Mouse (Mus musculus) right cerebral cortex, postnatal 10 days (tissue): ENCODE results near the gene Apobec4.

Source experiments
- DNase-seq, 2 experiments: peaks; one replicate each; pipeline ENCODE4 v3.0.0; 2021; ENCODE audit warnings: low spot score in 2 of 2

Apobec4 gene

DNA sequence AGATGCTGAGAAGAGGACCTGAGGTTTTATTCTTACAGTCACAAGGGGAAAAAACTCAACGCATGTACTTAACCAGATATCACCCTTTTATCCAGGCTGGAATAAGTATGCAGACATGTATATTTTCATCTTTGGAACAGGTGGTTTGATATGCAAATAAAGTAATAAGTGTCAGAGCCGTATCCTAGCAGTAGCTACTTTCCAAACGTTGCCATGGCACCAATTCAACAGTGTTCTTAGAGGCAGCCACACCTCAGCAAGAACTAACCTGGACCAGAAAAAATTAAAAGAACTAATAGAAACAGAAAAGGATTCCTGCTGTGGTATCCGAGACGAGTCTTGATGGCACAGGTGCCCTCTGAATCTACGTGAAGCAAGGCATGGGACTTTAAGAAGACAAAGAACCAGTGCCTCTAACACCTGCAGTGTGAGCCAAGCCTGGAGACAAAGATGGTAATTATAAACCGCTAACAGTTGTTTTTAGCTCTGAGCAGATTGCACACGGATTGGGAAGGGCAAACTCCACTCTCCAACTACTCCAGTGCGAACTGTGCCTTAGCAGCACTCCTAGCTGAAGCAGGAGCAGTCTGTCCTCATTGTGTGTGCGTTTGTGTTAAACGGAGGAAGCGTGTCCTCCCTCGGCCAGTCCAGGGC is at the start of gene Apobec4:
Gene Apobec4, plus strand, starts transcription at position 240 of the 654 bp plus-strand sequence.
- DNase-seq = peak; percentile 64 to 80

GRCm38 (mm10) chr1:152701066-152701465 is 49.3 kb upstream of the Apobec4 start:
- no peak for DNase-seq

DNA sequence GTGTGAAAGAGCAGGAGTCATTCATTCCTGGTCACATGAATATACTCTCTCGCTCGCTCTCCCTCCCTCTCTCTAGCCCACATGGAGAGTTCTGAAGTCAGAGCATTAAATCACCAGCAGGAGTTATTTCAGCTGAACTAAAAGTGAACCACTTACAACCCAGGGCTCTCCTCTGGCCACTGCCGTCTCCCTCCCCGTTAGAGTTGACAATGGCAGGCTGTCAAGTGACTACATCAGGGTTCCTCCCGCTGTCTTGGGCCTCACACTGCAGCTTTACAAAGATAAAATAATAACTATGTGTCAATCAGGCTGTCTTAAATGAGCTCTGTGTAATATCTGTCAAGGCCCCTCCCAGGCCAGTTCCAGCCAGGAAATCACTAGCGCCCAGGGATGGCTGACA is 47.4 kb upstream of the Apobec4 start:
- no peak for DNase-seq

DNA sequence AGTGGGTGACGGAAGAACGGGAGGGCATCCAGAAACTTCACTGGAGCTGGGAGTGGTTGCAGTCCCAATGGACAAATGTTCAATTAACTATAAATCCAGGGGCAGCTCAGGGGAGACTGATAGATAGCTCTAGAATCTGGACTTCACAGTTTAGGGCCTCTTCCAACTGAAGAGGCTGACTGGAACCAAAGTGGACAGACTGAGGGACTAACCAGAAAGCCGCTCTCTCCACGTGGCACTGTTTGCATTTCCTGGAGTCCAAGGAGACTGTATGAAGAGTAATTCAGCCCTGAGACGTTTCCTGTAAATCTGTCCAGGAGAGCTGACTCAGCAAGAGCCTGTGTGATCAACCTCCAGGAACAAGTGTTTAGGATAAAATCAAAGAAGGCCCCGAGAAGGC is 46.4 kb upstream of the Apobec4 start:
- no peak for DNase-seq

DNA sequence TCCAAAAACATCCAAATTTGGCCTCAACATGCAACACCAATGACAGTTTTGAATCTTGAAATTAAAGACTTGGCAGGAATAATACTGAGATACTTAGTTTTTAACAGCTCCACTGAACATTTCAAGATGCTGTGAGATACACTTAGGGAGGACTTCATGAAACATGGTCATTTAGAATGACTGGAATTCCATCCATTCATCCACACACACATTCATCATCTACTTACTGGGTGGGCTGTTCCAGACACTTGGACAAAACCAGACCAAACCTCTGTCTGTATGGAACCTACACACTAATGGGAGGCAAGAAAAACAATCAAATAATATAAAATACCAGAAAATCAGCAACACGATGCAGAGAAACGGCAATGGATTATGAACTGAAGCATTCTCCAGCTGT is 42.8 kb upstream of the Apobec4 start:
- DNase-seq = no peak

- DNase-seq = no peak
These were observed 39.3 kb upstream of the Apobec4 start for GRCm38 (mm10) chr1:152711037-152711436.

DNA sequence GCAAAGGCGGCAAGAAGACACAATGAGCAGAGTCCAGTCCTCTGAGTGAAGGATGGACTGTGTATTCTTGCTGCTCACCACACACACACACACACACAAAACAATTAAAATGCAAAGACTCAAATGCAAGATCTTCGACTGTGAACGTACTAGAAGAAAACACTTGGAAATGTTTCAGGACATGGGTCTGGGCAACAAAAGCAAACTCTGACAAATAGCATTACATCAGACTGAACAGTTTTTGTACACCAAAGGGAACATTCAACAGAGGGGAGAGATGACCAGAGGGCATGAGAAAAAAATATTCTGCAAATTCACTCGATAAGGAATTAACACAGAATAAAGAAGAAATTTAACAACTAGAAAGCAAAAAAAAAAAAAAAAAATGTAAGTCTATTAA is 36.4 kb upstream of the Apobec4 start:
- no peak for DNase-seq

- DNase-seq = no peak
These were observed 35.9 kb upstream of the Apobec4 start for GRCm38 (mm10) chr1:152714405-152714804.

- DNase-seq = no peak
These were observed 33.0 kb upstream of the Apobec4 start for GRCm38 (mm10) chr1:152717329-152717728.

DNA sequence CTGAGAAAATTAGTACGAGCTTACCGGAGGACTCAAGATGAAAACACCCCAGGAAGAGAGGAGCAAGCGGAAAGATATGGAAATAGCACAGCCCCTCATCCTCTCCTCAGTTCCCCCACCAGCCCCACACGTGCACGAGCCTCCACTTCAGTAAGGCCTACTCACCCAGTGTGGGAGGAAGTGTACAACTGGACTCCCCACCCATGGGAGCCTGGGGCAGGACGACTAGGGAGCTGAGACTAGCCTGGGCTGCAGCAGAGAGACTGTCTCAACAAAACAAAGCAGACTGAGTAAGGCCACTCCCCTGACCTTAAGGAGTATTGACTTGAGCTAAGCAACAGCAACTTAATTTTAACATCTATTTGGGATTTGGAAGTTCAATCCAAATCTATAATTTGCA is 32.2 kb upstream of the Apobec4 start:
- DNase-seq = no peak

- no peak for DNase-seq
These were observed 29.4 kb upstream of the Apobec4 start for GRCm38 (mm10) chr1:152720969-152721368.

GRCm38 (mm10) chr1:152721535-152722198 is 28.7 kb upstream of the Apobec4 start:
- no peak for DNase-seq

GRCm38 (mm10) chr1:152724286-152724685 is 26.1 kb upstream of the Apobec4 start:
- no peak for DNase-seq

GRCm38 (mm10) chr1:152726095-152726494 is 24.3 kb upstream of the Apobec4 start:
- peak in 1 of 2 experiments; percentile 12 for DNase-seq

DNA sequence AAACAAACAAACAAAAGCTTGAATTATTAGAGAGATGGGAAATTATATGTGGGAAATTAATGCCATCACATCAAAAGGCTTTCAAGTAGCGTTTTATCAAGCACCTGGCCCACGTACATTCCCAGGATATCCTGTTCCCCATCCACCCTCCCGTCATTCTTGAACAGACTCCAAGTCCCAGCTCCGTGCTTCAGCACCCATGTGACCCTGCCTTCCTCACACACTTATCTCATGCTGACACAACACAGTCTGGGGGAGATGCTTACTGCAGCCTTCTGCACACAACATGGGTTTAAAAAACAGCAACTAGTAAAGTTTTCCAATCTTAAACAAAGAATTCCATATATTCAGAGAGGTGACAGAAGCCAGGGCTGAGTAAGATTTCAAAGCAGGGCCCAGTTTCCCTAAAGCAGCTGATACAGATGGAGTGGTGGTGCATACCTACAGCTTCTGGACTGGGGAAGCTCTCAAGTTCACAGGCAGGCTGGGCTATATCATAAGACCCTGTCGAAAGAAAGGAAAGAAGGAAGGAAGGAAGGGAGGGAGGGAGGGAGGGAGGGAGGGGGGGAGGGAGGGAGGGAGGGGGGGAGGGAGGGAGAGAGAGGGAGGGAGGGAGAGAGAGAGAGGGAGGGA is 22.6 kb upstream of the Apobec4 start:
- DNase-seq = peak in 1 of 2 experiments; percentile 7

DNA sequence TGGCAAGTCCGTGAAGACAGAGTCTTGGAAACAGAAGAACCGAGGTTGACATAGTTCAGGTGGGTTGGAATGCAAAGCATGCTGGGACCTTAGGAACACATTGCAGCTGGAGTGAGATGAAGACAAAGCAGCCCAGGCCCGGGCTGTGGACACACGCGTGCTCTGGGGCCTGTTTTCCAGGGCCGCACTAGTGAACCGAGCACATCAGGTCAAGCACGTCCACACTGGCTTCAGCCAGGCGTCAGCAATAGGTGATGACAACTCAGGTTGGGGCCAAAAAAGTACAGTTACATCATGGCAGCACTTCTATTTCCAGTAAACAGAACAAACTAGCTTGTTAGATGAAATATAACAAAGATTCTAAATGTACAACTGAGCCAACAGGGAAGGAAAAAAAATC is 11.6 kb upstream of the Apobec4 start:
- DNase-seq = no peak

DNA sequence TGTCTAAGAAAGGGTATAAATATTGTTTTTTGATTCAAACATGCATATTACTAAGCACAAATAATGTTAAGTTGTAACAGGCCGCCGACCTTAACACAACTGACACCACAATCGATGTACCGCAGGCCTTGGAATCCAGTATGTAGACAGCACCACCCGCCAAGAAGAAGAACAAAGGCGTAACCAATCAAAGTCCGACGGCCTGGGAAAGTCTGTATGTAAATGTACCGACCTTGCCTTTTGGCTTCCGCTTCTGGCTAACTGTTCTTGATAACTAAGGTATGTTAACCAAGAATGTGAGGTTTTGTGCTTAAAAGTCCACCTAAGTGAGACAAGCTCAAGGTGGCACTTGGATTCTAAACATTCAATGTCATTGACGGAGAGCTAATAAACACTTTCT is 11.0 kb upstream of the Apobec4 start:
- no peak for DNase-seq

DNA sequence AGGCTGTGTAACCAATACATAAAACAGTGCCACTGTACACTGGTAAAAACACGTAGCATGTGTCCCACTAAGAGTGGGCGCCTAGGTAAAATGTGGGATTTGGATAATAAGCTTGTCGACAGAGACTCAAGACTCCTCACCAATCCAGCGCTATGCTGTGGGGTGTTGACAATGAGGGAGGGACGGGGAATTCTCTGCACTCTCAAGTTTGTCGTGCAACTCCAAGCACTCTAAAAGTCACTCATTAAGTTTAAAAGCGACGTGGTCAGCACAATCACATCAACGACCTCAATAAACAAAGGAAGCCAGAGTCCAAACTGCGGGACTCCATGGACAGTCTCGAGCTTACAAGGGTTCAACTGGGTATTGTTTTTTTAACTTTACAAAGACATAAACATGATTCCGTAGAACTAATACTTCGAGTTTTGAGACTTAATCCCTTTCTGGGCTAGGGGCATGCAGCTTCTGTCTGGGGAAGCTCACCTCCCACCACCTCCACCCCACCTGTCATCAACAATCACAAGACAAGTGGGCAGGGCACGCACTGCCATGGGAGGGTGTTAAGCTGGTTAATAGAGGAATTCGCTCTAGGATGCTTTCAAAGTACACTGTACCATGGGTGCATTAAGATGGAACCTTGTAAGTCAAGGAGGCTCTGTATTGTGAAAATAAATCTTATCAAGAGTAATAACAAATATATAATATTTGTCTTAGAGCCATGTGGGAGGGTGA is 7.1 kb upstream of the Apobec4 start:
- DNase-seq = no peak

DNA sequence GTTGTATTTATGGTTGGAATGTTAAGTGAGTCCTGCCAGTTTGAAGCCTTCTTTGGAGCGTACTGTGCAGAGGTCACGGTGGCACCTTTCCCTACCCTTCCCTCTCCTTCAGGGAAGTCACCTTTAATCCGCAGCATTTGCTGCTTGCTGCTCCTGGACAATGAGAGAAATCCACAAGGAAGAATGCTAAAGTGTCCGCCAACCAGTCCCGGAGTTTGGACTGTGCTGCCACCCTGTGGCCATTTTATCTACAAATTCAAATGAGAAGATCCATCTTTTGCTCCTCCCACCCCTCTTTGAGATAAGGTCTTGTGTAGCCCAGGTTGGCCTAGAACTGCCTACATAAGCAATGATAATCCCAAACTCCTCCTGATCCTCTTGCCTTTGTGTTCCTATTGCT is 3.9 kb upstream of the Apobec4 start:
- DNase-seq = peak; percentile 85 to 90

DNA sequence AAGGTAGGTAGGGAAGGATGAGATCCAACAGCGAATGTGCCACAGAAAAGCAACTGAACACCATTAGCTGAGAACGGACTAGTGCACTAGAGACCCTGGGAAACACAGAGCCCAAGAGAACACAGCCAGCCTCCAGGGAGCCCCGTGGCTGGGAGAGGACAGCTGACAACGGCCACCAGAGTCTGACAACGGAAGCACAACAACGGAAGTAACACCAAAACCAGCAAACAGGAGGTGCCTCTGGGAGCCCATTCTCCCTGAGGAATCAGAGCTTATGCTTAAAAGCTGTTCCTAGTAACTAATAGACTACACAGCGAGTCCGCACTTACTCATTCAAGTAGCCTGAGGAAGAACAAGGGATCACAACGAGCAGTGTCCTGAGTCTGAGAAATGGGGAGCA is 1.1 kb upstream of the Apobec4 start:
- DNase-seq = no peak

- DNase-seq = no peak
These were observed 11.4 kb downstream of the Apobec4 start for GRCm38 (mm10) chr1:152761791-152762190.

DNA sequence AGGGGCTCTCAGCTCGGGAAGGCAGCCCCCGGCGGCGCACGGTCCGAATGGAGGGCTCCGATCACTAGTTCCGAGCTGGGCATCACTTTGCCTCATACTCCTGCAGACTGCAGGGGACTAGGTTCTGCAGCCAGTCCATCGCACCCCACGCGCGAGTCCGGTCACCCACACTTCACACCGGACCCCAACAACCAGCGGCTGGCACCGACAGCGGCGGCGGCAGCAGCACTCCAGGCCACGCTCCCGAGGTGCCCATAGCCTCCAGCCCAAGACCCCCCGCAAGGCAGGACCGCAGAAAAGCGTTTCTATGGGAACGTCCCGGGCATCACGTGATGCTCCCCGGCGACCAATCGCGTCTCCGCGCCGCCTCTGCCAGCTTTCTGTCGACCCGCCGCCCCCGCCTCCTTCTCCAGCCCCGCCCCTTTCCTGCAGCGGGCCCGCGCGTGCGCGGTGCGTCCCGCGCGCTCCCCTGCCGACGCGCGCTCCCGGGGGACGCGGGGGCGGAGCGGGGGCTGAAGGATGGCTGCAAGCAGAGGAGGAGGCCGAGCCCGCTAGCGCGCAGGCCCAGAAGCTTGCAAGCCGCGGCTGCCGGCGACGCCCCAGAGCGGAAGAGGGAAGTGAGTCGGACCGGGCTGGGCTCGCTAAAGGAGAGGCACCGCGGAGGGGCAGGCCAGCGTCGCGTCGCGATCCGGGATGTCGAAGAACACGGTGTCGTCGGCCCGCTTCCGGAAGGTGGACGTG is 15.9 kb downstream of the Apobec4 start, which contains the start of the genes Rgl1 and Arpc5:
Gene Rgl1, minus strand, starts transcription at position 320 of the 741 bp plus-strand sequence.
Gene Arpc5, plus strand, starts transcription at position 511 of the 741 bp plus-strand sequence.
- DNase-seq = peak; percentile 98
